Mouse (Mus musculus) limb, embryonic 15.5 days (tissue): ENCODE results near the gene Cux1. TPM values are rescaled to one million over a fixed set of nuclear protein-coding genes. Genes with fewer than 3 reads are reported as not detected.

Experiments used
- ATAC-seq: fragments of 200-750 bp; cut with Nextera tagmentation; 2 replicates; pipeline ENCODE4 v1.8.0; 2017; ENCODE audit warnings: low read depth, moderate TSS enrichment; ENCODE audit not compliant: insufficient number of reproducible peaks, low FRiP score, low TSS enrichment
- H3K27ac ChIP-seq: fragments of 300-500 bp; sonication (generic); 2 replicates; pipeline ENCODE4 v1.5.1; 2015; ENCODE audit warnings: moderate library complexity, mild to moderate bottlenecking, inconsistent platforms
- H3K27me3 ChIP-seq: fragments of 300-500 bp; sonication (generic); 2 replicates; pipeline ENCODE4 v1.6.1; 2015; ENCODE audit warnings: inconsistent platforms
- H3K36me3 ChIP-seq: fragments of 300-500 bp; sonication (generic); 2 replicates; pipeline ENCODE4 v1.6.1; 2015; ENCODE audit warnings: inconsistent platforms
- H3K4me1 ChIP-seq: fragments of 300-500 bp; sonication (generic); 2 replicates; pipeline ENCODE4 v1.6.1; 2015; ENCODE audit warnings: inconsistent platforms
- H3K4me2 ChIP-seq: fragments of 300-500 bp; sonication (generic); 2 replicates; pipeline ENCODE4 v1.6.1; 2015; ENCODE audit warnings: mild to moderate bottlenecking, inconsistent platforms
- H3K4me3 ChIP-seq: fragments of 300-500 bp; sonication (generic); 2 replicates; pipeline ENCODE4 v1.5.1; 2015; ENCODE audit warnings: mild to moderate bottlenecking, inconsistent platforms
- H3K9ac ChIP-seq: fragments of 300-500 bp; sonication (generic); 2 replicates; pipeline ENCODE4 v1.6.1; 2015; ENCODE audit warnings: inconsistent platforms
- H3K9me3 ChIP-seq: fragments of 300-500 bp; sonication (generic); 2 replicates; pipeline ENCODE4 v1.6.1; 2016; ENCODE audit warnings: inconsistent platforms
- WGBS: fragments of 180-500 bp; shearing (Covaris S2); methylation state at CpG from one replicate; pipeline ENCODE4 v1.1.7; 2015; 5-methylcytosine and 5-hydroxymethylcytosine counted together
- polyA plus RNA-seq: library from polyadenylated mRNA; unstranded; fragments of >200 nt; fragmentation: Nextera tagmentation; extraction: Ambion mirVana; gene quantifications from 2 replicates; pipeline ENCODE4 v1.2.1, GENCODE M21; 2015

Gene Cux1
- polyA plus RNA-seq, 1 experiment from 2014 or later: 80.1 TPM

GRCm38 (mm10) chr5:136379405-136379804 is 187.9 kb downstream of the Cux1 start:
- no peak overlapping the region for H3K27ac ChIP-seq
- 0 out of 2 replicates have a peak, but pooled peaks cover 4% of the 10 kb centered on the region for H3K36me3 ChIP-seq
- no peak overlapping the region for H3K4me3 ChIP-seq
- no peak for ATAC-seq
- no peak overlapping the region for H3K4me2 ChIP-seq
- peaks cover 3% of the 10 kb centered on the region; the same call in 1 of the 2 replicates for H3K27me3 ChIP-seq
- H3K9me3 ChIP-seq: no peaks in the 10 kb centered on the region
- no peak overlapping the region for H3K9ac ChIP-seq
- peaks cover 8% of the 10 kb centered on the region; the same call in 1 of the 2 replicates for H3K4me1 ChIP-seq
- 89% methylated on average over 1 of the region's 1 CpGs for WGBS

GRCm38 (mm10) chr5:136377101-136377500 is 190.2 kb downstream of the Cux1 start:
- H3K27ac ChIP-seq: no peak overlapping the region
- ATAC-seq: no peak
- H3K9ac ChIP-seq: no peak overlapping the region
- H3K4me1 ChIP-seq: peaks cover 13% of the 10 kb centered on the region; the same call in 1 of the 2 replicates
- no peak overlapping the region for H3K4me2 ChIP-seq
- H3K27me3 ChIP-seq: peaks cover 11% of the 10 kb centered on the region; the same call in 1 of the 2 replicates
- 55% methylated on average over 3 of the region's 3 CpGs for WGBS
- no peak overlapping the region for H3K4me3 ChIP-seq
- H3K36me3 ChIP-seq: 0 out of 2 replicates have a peak, but pooled peaks cover 9% of the 10 kb centered on the region
- H3K9me3 ChIP-seq: no peaks in the 10 kb centered on the region

GRCm38 (mm10) chr5:136375350-136375749 is 191.9 kb downstream of the Cux1 start:
- ATAC-seq: no peak
- Histone ChIP-seq H3K9me3 (no peaks in the 10 kb centered on the region), H3K4me3 (no peak overlapping the region), H3K4me2 (no peak overlapping the region), H3K9ac (no peak overlapping the region), H3K27ac (no peak overlapping the region), H3K4me1 (peaks cover 13% of the 10 kb centered on the region; the same call in 1 of the 2 replicates), H3K27me3 (peaks cover 11% of the 10 kb centered on the region), H3K36me3 (peaks cover 11% of the 10 kb centered on the region; the same call in 1 of the 2 replicates)
- WGBS: 58% methylated on average over 3 of the region's 3 CpGs

GRCm38 (mm10) chr5:136372276-136372675 is 195.0 kb downstream of the Cux1 start:
- WGBS: 78% methylated on average over 3 of the region's 3 CpGs
- Histone ChIP-seq H3K9ac (no peak overlapping the region), H3K4me1 (peaks cover 20% of the 10 kb centered on the region; the same call in 1 of the 2 replicates), H3K36me3 (peaks cover 19% of the 10 kb centered on the region), H3K4me2 (no peak overlapping the region), H3K9me3 (no peaks in the 10 kb centered on the region), H3K27ac (no peak overlapping the region), H3K27me3 (peaks cover 11% of the 10 kb centered on the region), H3K4me3 (no peak overlapping the region)
- ATAC-seq: no peak

- H3K36me3 ChIP-seq: peaks cover 20% of the 10 kb centered on the region
- no peak overlapping the region for H3K27ac ChIP-seq
- H3K9me3 ChIP-seq: no peaks in the 10 kb centered on the region
- H3K4me2 ChIP-seq: no peak overlapping the region
- ATAC-seq: no peak
- no peaks in the 10 kb centered on the region for H3K4me1 ChIP-seq
- 54% methylated on average over 7 of the region's 7 CpGs for WGBS
- no peak overlapping the region for H3K4me3 ChIP-seq
- no peaks in the 10 kb centered on the region; the same call in 1 of the 2 replicates for H3K27me3 ChIP-seq
- H3K9ac ChIP-seq: no peak overlapping the region
These were observed 203.9 kb downstream of the Cux1 start for GRCm38 (mm10) chr5:136363421-136363820.

- no peak overlapping the region for H3K4me2 ChIP-seq
- ATAC-seq: no peak
- no peak overlapping the region for H3K27ac ChIP-seq
- peaks cover 23% of the 10 kb centered on the region for H3K36me3 ChIP-seq
- no peaks in the 10 kb centered on the region for H3K4me1 ChIP-seq
- H3K4me3 ChIP-seq: no peak overlapping the region
- no peaks in the 10 kb centered on the region for H3K9me3 ChIP-seq
- 86% methylated on average over 6 of the region's 6 CpGs for WGBS
- H3K27me3 ChIP-seq: no peaks in the 10 kb centered on the region; the same call in 1 of the 2 replicates
- H3K9ac ChIP-seq: no peak overlapping the region
These were observed 204.6 kb downstream of the Cux1 start for GRCm38 (mm10) chr5:136362473-136363230.

GRCm38 (mm10) chr5:136362021-136362420 is 205.3 kb downstream of the Cux1 start:
- Histone ChIP-seq H3K27ac (no peak overlapping the region), H3K9me3 (no peaks in the 10 kb centered on the region), H3K4me1 (0 out of 2 replicates have a peak, but pooled peaks cover 2% of the 10 kb centered on the region), H3K4me2 (no peak overlapping the region), H3K4me3 (no peak overlapping the region), H3K27me3 (no peaks in the 10 kb centered on the region; the same call in 1 of the 2 replicates), H3K9ac (no peak overlapping the region), H3K36me3 (peaks cover 29% of the 10 kb centered on the region)
- no peak for ATAC-seq
- WGBS: 92% methylated on average over 5 of the region's 5 CpGs

- Histone ChIP-seq H3K9ac (no peak overlapping the region), H3K4me1 (0 out of 2 replicates have a peak, but pooled peaks cover 2% of the 10 kb centered on the region), H3K27me3 (no peaks in the 10 kb centered on the region), H3K27ac (no peak overlapping the region), H3K4me3 (no peak overlapping the region), H3K9me3 (no peaks in the 10 kb centered on the region), H3K36me3 (peaks cover 16% of the 10 kb centered on the region), H3K4me2 (no peak overlapping the region)
- WGBS: 46% methylated on average over 2 of the region's 2 CpGs
- ATAC-seq: no peak
These were observed 210.1 kb downstream of the Cux1 start for GRCm38 (mm10) chr5:136357227-136357626.

GRCm38 (mm10) chr5:136355583-136356126 is 211.6 kb downstream of the Cux1 start:
- H3K36me3 ChIP-seq: peaks cover 12% of the 10 kb centered on the region

GRCm38 (mm10) chr5:136354729-136355128 is 212.6 kb downstream of the Cux1 start:
- Histone ChIP-seq H3K36me3 (peaks cover 9% of the 10 kb centered on the region), H3K4me1 (0 out of 2 replicates have a peak, but pooled peaks cover 2% of the 10 kb centered on the region), H3K9me3 (no peaks in the 10 kb centered on the region), H3K27me3 (no peaks in the 10 kb centered on the region), H3K9ac (no peak overlapping the region), H3K27ac (no peak overlapping the region), H3K4me3 (no peak overlapping the region), H3K4me2 (no peak overlapping the region)
- no peak for ATAC-seq
- 68% methylated on average over 6 of the region's 6 CpGs for WGBS

More at GRCm38 (mm10) chr5:136355583-136356126, 211.6 kb downstream of the Cux1 start:
- no peak overlapping the region for H3K27ac ChIP-seq
- no peak overlapping the region for H3K4me2 ChIP-seq
- H3K4me1 ChIP-seq: 0 out of 2 replicates have a peak, but pooled peaks cover 2% of the 10 kb centered on the region
- no peak for ATAC-seq
- no peaks in the 10 kb centered on the region for H3K9me3 ChIP-seq
- H3K27me3 ChIP-seq: no peaks in the 10 kb centered on the region
- H3K9ac ChIP-seq: no peak overlapping the region
- 90% methylated on average over 3 of the region's 3 CpGs for WGBS
- no peak overlapping the region for H3K4me3 ChIP-seq

- Histone ChIP-seq H3K27me3 (no peaks in the 10 kb centered on the region), H3K4me1 (0 out of 2 replicates have a peak, but pooled peaks cover 2% of the 10 kb centered on the region), H3K4me3 (no peak overlapping the region), H3K36me3 (peaks cover 9% of the 10 kb centered on the region), H3K9me3 (no peaks in the 10 kb centered on the region), H3K9ac (no peak overlapping the region), H3K4me2 (no peak overlapping the region), H3K27ac (no peak overlapping the region)
- WGBS: 44% methylated on average over 8 of the region's 8 CpGs
- no peak for ATAC-seq
These were observed 214.2 kb downstream of the Cux1 start for GRCm38 (mm10) chr5:136353114-136353513.
